Mouse (Mus musculus) thymus, adult 18-20 months (tissue): ENCODE data around the gene Rap1gap2.

Experiments used
- DNase-seq, 2 experiments: peaks; one replicate each; pipeline ENCODE4 v3.0.0; 2022; ENCODE audit warnings: mixed read lengths in 2 of 2

Gene Rap1gap2

GRCm38 (mm10) chr11:74536140-74536842 is 74.4 kb downstream of the Rap1gap2 start:
- no peak for DNase-seq

GRCm38 (mm10) chr11:74534380-74534779 is 76.3 kb downstream of the Rap1gap2 start:
- no peak for DNase-seq

GRCm38 (mm10) chr11:74533050-74533449 is 77.7 kb downstream of the Rap1gap2 start:
- no peak for DNase-seq

- DNase-seq, result no peak
These were observed 78.3 kb downstream of the Rap1gap2 start for GRCm38 (mm10) chr11:74532401-74532800.

- DNase-seq, result no peak
These were observed 79.0 kb downstream of the Rap1gap2 start for GRCm38 (mm10) chr11:74531725-74532124.

GRCm38 (mm10) chr11:74529803-74530202 is 80.9 kb downstream of the Rap1gap2 start:
- no peak for DNase-seq

GRCm38 (mm10) chr11:74527555-74527954 is 83.2 kb downstream of the Rap1gap2 start:
- no peak for DNase-seq

GRCm38 (mm10) chr11:74526180-74527158 is 84.2 kb downstream of the Rap1gap2 start:
- DNase-seq, result peak in 1 of 2 experiments; percentile 16

GRCm38 (mm10) chr11:74525605-74526004 is 85.1 kb downstream of the Rap1gap2 start:
- DNase-seq, result no peak

GRCm38 (mm10) chr11:74525205-74525604 is 85.5 kb downstream of the Rap1gap2 start:
- DNase-seq, result no peak

- no peak for DNase-seq
These were observed 86.4 kb downstream of the Rap1gap2 start for GRCm38 (mm10) chr11:74524050-74524965.

GRCm38 (mm10) chr11:74523210-74523951 is 87.3 kb downstream of the Rap1gap2 start:
- no peak for DNase-seq

GRCm38 (mm10) chr11:74522487-74523209 is 88.1 kb downstream of the Rap1gap2 start:
- DNase-seq, result peak; percentile 22 to 37

GRCm38 (mm10) chr11:74521981-74522486 is 88.7 kb downstream of the Rap1gap2 start:
- no peak for DNase-seq

GRCm38 (mm10) chr11:74520201-74520600 is 90.5 kb downstream of the Rap1gap2 start:
- DNase-seq, result no peak

GRCm38 (mm10) chr11:74516112-74516511 is 94.6 kb downstream of the Rap1gap2 start:
- DNase-seq, result no peak

GRCm38 (mm10) chr11:74515046-74515445 is 95.7 kb downstream of the Rap1gap2 start:
- no peak for DNase-seq

- DNase-seq, result no peak
These were observed 98.1 kb downstream of the Rap1gap2 start for GRCm38 (mm10) chr11:74512595-74512994.

GRCm38 (mm10) chr11:74506275-74506674 is 104.4 kb downstream of the Rap1gap2 start:
- no peak for DNase-seq

GRCm38 (mm10) chr11:74502485-74502884 is 108.2 kb downstream of the Rap1gap2 start:
- no peak for DNase-seq

GRCm38 (mm10) chr11:74501989-74502388 is 108.7 kb downstream of the Rap1gap2 start:
- no peak for DNase-seq
